Mouse (Mus musculus) neural tube, embryonic 15.5 days (tissue): ENCODE data around the gene Map3k14. TPM values are rescaled to one million over a fixed set of nuclear protein-coding genes. Genes with fewer than 3 reads are reported as not detected.
"Not testable (repeated sequence)": the region's sequence is repeated elsewhere in the genome, so short reads cannot be mapped to it uniquely, and the experiment has no call there.

Experiments used
- ATAC-seq: fragments of 200-750 bp; cut with Nextera tagmentation; 2 replicates; pipeline ENCODE4 v1.8.0; 2017; ENCODE audit warnings: mild to moderate bottlenecking, moderate TSS enrichment, moderate library complexity; ENCODE audit not compliant: low FRiP score
- H3K27ac ChIP-seq: fragments of 300-500 bp; sonication (generic); replicated peaks from 2 replicates; pipeline ENCODE4 v1.5.1; 2015; ENCODE audit warnings: mild to moderate bottlenecking, inconsistent platforms
- H3K27me3 ChIP-seq: fragments of 300-500 bp; sonication (generic); replicated peaks from 2 replicates; pipeline ENCODE4 v1.6.1; 2015; ENCODE audit warnings: inconsistent platforms
- H3K36me3 ChIP-seq: fragments of 300-500 bp; sonication (generic); 2 replicates; pipeline ENCODE4 v1.6.1; 2015; ENCODE audit warnings: inconsistent platforms
- H3K4me1 ChIP-seq: fragments of 300-500 bp; sonication (generic); 2 replicates; pipeline ENCODE4 v1.6.1; 2015; ENCODE audit warnings: inconsistent platforms
- H3K4me2 ChIP-seq: fragments of 300-500 bp; sonication (generic); 2 replicates; pipeline ENCODE4 v1.6.1; 2015; ENCODE audit warnings: inconsistent platforms, mild to moderate bottlenecking, moderate library complexity
- H3K4me3 ChIP-seq: fragments of 300-500 bp; sonication (generic); replicated peaks from 2 replicates; pipeline ENCODE4 v1.5.1; 2015; ENCODE audit warnings: mild to moderate bottlenecking, inconsistent platforms
- H3K9ac ChIP-seq: fragments of 300-500 bp; sonication (generic); replicated peaks from 2 replicates; pipeline ENCODE4 v1.6.1; 2015; ENCODE audit warnings: mild to moderate bottlenecking, inconsistent platforms
- H3K9me3 ChIP-seq: fragments of 300-500 bp; sonication (generic); replicated peaks from 2 replicates; pipeline ENCODE4 v1.6.1; 2016; ENCODE audit warnings: inconsistent platforms
- WGBS: fragments of 180-500 bp; shearing (Covaris S2); methylation state at CpG from one replicate; pipeline ENCODE4 v1.1.7; 2015; ENCODE audit warnings: mixed read lengths; 5-methylcytosine and 5-hydroxymethylcytosine counted together
- polyA plus RNA-seq: library from polyadenylated mRNA; unstranded; fragments of >200 nt; fragmentation: Nextera tagmentation; extraction: Ambion mirVana; gene quantifications from 2 replicates; pipeline ENCODE4 v1.2.1, GENCODE M21; 2015

Map3k14 gene
- polyA plus RNA-seq, 1 experiment from 2014 or later: 3.8 TPM

DNA sequence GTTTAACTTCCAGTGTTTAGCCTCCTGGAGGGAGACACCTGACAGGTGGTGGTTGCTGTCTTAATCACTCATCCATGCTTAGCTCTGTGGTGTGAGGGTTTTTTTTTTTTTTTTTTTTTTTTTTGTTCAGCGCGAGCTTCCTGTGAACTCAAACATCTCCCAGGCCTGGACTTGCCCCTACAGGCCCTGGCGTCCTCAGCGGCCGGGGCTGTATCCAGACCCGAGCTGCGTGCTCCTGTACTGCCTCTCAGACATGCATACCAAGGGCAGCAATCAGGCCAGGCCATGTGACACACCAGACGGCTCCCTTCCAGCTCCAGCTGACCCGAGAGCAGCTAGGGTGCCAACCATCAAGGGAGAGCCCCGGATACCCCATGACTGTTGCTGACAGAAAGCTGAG lies 30.4 kb downstream of the Map3k14 start:
- WGBS: 87% methylated on average over 10 of the region's 10 CpGs
- H3K36me3 ChIP-seq: peaks cover 26% of the 10 kb centered on the region
- H3K9me3 ChIP-seq: no peaks in the 10 kb centered on the region
- peaks cover 12% of the 10 kb centered on the region for H3K4me1 ChIP-seq
- no peak overlapping the region for H3K4me2 ChIP-seq
- H3K4me3 ChIP-seq: no peak overlapping the region
- no peak overlapping the region for H3K27ac ChIP-seq
- no peaks in the 10 kb centered on the region for H3K27me3 ChIP-seq
- ATAC-seq: no peak
- H3K9ac ChIP-seq: no peak overlapping the region

DNA sequence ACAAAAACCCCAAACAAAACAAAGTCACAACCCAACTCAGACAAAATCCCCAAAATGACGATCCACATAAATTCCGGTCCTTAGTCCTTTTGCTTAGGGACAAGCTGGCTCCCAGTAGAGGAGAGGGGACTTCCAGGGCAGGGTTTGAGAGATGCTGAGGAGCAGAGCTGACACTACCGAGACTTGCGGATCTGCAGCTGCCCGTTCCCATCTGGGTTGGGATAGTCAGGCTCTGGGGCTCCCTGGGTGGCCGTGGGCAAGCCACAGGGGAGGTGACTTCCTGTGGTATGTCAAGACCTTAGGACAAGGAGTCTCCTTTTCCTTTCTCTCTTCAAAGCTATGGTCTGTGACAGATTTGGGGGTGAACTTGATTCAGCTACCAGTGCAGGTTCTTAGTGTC lies 30.8 kb downstream of the Map3k14 start:
- no peak overlapping the region for H3K27ac ChIP-seq
- ATAC-seq: no peak
- WGBS: 91% methylated on average over 6 of the region's 6 CpGs
- no peak overlapping the region for H3K4me3 ChIP-seq
- peaks cover 8% of the 10 kb centered on the region for H3K4me1 ChIP-seq
- no peak overlapping the region for H3K9ac ChIP-seq
- H3K9me3 ChIP-seq: no peaks in the 10 kb centered on the region
- no peak overlapping the region for H3K4me2 ChIP-seq
- no peaks in the 10 kb centered on the region for H3K27me3 ChIP-seq
- H3K36me3 ChIP-seq: peaks cover 26% of the 10 kb centered on the region

DNA sequence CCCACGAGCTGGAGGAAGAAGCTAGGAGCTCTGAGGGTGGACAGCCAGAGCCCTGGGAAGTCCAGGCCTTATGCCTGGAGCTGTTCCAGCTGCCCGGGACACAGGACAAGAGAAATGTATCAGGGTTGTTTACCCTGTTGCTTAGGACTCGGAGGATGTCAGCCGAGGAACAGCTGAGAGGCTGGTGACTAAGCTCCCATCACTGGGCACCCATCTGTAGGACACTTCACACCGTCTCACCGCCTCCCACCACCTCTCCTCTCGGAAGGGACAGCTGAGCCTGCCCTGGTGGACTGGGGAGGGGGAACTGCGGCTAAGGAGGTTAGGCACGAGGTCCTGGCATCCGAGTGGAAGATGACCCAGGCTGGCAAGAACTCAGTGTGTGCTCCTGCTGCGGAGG lies 31.6 kb downstream of the Map3k14 start:
- WGBS: 73% methylated on average over 11 of the region's 11 CpGs
- no peak overlapping the region for H3K9ac ChIP-seq
- peaks cover under 1% of the 10 kb centered on the region; the same call in 1 of the 2 replicates for H3K4me1 ChIP-seq
- H3K27ac ChIP-seq: no peak overlapping the region
- H3K9me3 ChIP-seq: no peaks in the 10 kb centered on the region
- peaks cover 30% of the 10 kb centered on the region for H3K36me3 ChIP-seq
- no peak overlapping the region for H3K4me2 ChIP-seq
- H3K27me3 ChIP-seq: no peaks in the 10 kb centered on the region
- no peak overlapping the region for H3K4me3 ChIP-seq
- ATAC-seq: no peak

DNA sequence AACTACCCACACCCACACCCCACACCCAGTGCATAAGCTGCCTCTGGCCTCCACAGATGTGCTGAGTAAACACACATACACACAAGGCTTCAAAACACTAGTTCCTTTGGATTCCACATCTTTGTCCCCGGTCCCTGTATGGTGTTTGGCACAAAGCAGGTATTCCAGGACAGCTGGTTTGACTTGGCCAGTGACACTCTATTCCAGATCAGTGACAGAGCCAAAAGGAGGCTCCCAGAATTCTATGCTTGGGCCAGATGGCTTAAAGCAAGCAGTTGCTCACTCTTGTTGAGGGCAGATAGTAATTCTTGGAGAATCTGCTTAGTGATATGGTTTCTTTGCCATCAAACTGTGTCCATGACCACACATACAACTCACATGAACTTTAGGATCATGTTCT lies 32.8 kb downstream of the Map3k14 start:
- 68% methylated on average over 1 of the region's 1 CpGs for WGBS
- no peak for ATAC-seq
- no peaks in the 10 kb centered on the region for H3K4me1 ChIP-seq
- H3K9me3 ChIP-seq: no peaks in the 10 kb centered on the region
- no peak overlapping the region for H3K4me2 ChIP-seq
- no peaks in the 10 kb centered on the region for H3K27me3 ChIP-seq
- H3K27ac ChIP-seq: no peak overlapping the region
- no peak overlapping the region for H3K4me3 ChIP-seq
- peaks cover 38% of the 10 kb centered on the region for H3K36me3 ChIP-seq
- no peak overlapping the region for H3K9ac ChIP-seq

DNA sequence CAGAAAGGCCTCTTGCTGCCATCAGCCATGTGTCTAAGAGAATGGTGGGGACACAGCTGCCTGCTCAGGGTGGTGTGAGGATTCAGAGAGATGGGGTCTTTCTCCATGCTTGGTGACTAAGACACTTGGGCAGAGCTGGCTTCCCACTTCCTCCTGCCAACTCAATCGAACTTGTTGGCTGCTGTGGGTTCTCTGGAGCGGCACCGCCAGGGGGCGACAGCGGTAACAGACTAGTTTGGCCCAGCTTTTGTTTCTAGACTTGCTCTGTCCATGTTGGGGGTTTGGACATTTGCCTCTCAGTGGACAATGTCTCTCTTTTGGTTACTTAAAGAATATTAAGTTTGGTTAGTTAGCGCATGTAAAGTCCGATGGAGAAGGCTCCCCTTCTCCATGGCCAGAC lies 34.3 kb downstream of the Map3k14 start:
- H3K27me3 ChIP-seq: no peaks in the 10 kb centered on the region
- WGBS: 30% methylated on average over 7 of the region's 7 CpGs
- no peak for ATAC-seq

DNA sequence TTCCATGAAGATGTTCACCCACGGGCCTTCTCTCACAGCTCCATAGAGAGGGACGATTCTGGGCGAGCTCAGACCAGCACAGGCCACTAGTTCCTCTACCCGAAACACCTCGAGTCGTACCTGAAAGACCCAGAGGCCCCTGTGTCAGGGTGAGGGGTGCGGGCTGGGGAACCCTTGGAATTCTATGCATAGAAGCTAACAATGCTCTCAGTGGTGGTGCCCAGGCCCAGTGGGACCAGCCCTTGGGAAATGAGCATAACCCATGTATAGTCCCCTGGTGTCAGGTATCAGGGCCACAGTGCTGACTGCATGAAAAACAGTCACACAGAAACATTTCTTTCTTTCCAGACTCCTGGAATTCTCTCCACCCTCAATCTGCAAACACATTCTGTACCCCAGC lies 35.9 kb downstream of the Map3k14 start:
- Histone ChIP-seq H3K4me3 (no peak overlapping the region), H3K4me2 (no peak overlapping the region), H3K4me1 (no peaks in the 10 kb centered on the region), H3K27ac (no peak overlapping the region), H3K9me3 (no peaks in the 10 kb centered on the region), H3K27me3 (no peaks in the 10 kb centered on the region), H3K9ac (no peak overlapping the region), H3K36me3 (peaks cover 29% of the 10 kb centered on the region)
- WGBS: 95% methylated on average over 7 of the region's 7 CpGs
- no peak for ATAC-seq

More for the DNA sequence above, 34.3 kb downstream of the Map3k14 start:
- no peaks in the 10 kb centered on the region for H3K9me3 ChIP-seq
- H3K9ac ChIP-seq: no peak overlapping the region
- no peak overlapping the region for H3K4me3 ChIP-seq
- H3K27ac ChIP-seq: no peak overlapping the region
- H3K4me2 ChIP-seq: no peak overlapping the region
- H3K36me3 ChIP-seq: peaks cover 31% of the 10 kb centered on the region
- no peaks in the 10 kb centered on the region for H3K4me1 ChIP-seq

DNA sequence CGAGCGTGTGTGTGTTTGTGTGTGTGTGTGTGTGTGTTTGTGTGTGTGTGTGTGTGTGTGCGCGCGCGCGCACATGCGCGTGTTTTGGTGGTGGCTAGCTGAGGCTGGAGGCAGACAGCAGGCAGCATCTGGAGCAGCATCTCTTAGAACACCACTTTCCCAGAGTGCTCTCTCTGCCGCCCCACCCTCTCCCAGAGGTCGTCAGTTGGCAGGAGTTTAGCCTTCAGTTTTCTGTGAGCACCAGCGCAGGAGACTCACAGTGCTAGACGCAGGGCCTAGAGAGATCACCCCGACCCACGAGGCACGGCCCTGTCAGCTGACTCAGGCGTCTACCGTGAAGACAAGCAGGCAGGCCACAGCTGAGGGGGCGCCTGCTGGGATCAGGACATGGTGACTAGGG lies 36.6 kb downstream of the Map3k14 start:
- Histone ChIP-seq H3K4me2 (no peak overlapping the region), H3K9ac (no peak overlapping the region), H3K27me3 (no peaks in the 10 kb centered on the region), H3K9me3 (no peaks in the 10 kb centered on the region), H3K4me1 (no peaks in the 10 kb centered on the region), H3K36me3 (peaks cover 31% of the 10 kb centered on the region), H3K27ac (no peak overlapping the region), H3K4me3 (no peak overlapping the region)
- 92% methylated on average over 19 of the region's 19 CpGs for WGBS
- ATAC-seq: no peak

DNA sequence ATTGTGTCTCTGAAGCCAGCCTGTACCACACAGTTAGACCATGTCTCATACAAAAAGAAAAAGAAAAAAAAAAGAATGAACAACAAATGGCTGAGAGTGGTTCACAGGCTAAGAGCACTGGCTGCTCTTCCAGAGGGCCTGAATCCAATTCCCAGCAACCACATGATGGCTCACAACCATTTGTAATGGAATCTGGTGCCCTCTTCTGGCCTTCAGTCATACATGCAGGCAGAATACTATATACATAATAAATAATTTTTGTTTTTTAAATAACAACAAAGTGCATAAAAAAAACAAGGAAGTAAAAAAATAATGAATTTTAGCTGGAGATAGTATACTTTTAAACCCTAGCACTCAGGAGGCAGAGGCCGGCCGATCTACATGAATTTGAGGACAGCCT lies 37.7 kb downstream of the Map3k14 start:
- 98% methylated on average over 2 of the region's 2 CpGs for WGBS
- Histone ChIP-seq H3K4me1 (no peaks in the 10 kb centered on the region), H3K27ac (no peak overlapping the region), H3K4me2 (no peak overlapping the region), H3K9ac (no peak overlapping the region), H3K36me3 (peaks cover 38% of the 10 kb centered on the region), H3K4me3 (no peak overlapping the region), H3K9me3 (no peaks in the 10 kb centered on the region), H3K27me3 (no peaks in the 10 kb centered on the region)
- no peak for ATAC-seq

DNA sequence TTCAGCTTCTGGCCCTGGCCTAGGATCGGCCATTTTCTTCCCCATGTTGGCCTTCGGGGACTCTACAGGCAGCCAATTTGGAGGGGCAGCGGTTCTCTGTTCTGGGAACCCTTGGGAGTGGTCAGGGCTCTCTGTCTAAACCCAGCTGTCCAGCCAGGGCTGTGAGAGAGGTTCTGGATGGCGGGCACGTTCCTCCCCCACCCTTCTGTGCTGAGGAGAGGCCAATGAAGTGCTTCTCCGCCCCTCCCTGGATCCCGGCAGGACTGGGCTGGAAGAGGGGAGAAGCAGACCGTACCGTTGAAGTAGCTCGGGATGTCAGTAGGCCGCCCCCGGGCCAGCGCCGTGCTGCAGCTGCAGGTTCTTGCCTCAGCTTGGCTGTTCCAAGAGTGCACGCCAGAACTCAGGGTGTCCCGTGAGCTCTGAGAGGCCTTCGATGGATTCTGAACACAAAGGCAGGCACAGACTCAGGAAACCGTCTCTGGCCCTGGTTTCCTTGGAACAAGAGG lies 43.3 kb downstream of the Map3k14 start:
- no peak overlapping the region for H3K27ac ChIP-seq

DNA sequence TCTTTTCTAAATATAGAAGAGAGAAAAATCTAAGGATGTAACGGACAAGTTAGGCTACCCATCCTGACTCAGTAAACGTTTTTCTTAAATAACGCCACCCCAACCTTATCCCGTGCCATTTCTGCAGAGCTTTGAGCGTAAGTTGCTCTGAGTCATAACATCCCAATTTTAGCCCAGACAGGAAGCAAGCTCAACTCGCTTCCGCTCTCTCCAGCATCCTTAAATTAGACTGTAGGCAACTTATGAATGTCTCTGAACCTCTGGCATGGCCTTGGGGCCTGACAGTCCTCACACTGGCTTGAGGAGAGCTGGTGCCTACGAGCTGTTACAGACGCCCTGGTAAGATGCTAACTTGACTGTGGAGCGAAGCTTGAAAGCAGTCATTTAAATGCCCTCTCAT lies 43.8 kb downstream of the Map3k14 start:
- no peaks in the 10 kb centered on the region for H3K27me3 ChIP-seq
- H3K27ac ChIP-seq: no peak overlapping the region
- H3K4me1 ChIP-seq: peaks cover 2% of the 10 kb centered on the region
- no peaks in the 10 kb centered on the region for H3K9me3 ChIP-seq
- H3K4me2 ChIP-seq: no peak overlapping the region
- peaks cover 51% of the 10 kb centered on the region for H3K36me3 ChIP-seq
- WGBS: 91% methylated on average over 10 of the region's 10 CpGs
- H3K9ac ChIP-seq: no peak overlapping the region
- no peak for ATAC-seq
- no peak overlapping the region for H3K4me3 ChIP-seq

More for the DNA sequence above, 43.3 kb downstream of the Map3k14 start:
- Histone ChIP-seq H3K27me3 (no peaks in the 10 kb centered on the region), H3K9ac (no peak overlapping the region), H3K4me2 (no peak overlapping the region), H3K4me3 (no peak overlapping the region), H3K36me3 (peaks cover 53% of the 10 kb centered on the region), H3K9me3 (no peaks in the 10 kb centered on the region), H3K4me1 (no peaks in the 10 kb centered on the region)
- WGBS: 73% methylated on average over 18 of the region's 18 CpGs
- ATAC-seq: no peak

DNA sequence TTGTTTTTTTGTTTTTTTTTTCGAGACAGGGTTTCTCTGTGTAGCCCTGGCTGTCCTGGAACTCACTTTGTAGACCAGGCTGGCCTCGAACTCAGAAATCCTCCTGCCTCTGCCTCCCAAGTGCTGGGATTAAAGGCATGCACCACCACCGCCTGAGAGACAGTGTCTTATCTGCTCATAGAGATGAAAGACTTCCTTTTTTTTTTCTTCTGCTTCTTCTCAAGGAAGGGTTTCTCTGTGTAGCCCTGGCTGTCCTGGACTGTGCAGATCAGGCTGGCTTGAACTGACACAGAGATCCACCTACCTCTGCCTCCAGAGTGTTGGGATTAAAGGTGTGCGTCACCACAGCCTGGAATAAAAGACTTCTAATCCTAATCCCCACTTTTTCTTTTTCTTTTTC lies 44.6 kb downstream of the Map3k14 start:
- not testable (repeated sequence) for H3K9ac ChIP-seq, H3K9me3 ChIP-seq, H3K4me1 ChIP-seq, ATAC-seq, H3K4me3 ChIP-seq, H3K27ac ChIP-seq, H3K27me3 ChIP-seq, H3K4me2 ChIP-seq
- peaks cover 51% of the 10 kb centered on the region for H3K36me3 ChIP-seq
- 97% methylated on average over 4 of the region's 4 CpGs for WGBS

DNA sequence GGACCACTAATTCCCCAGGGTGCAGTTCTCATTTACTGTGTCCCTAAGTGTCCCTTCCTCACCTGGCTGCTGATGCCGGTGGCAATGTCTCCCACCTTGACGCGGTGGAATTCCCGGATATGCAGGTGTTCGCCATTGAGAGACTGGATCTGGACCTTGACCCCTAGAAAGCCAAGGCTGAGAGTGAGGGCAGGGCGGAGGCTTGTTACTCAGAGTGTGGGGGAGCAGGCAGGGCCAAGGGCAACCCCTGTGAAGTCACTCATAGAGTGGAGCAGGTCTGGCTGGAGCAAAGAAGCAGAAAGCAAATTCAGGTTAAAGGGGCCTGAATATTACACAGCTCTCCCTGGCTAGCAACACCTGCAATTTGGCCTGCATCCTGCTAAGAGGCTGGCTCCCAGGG lies 45.8 kb downstream of the Map3k14 start:
- no peak overlapping the region for H3K27ac ChIP-seq
- H3K9me3 ChIP-seq: no peaks in the 10 kb centered on the region
- H3K36me3 ChIP-seq: peaks cover 45% of the 10 kb centered on the region
- H3K4me3 ChIP-seq: no peak overlapping the region
- peaks cover 12% of the 10 kb centered on the region for H3K4me1 ChIP-seq
- no peak overlapping the region for H3K9ac ChIP-seq
- WGBS: 95% methylated on average over 6 of the region's 6 CpGs
- ATAC-seq: no peak
- no peak overlapping the region for H3K4me2 ChIP-seq
- no peaks in the 10 kb centered on the region for H3K27me3 ChIP-seq

DNA sequence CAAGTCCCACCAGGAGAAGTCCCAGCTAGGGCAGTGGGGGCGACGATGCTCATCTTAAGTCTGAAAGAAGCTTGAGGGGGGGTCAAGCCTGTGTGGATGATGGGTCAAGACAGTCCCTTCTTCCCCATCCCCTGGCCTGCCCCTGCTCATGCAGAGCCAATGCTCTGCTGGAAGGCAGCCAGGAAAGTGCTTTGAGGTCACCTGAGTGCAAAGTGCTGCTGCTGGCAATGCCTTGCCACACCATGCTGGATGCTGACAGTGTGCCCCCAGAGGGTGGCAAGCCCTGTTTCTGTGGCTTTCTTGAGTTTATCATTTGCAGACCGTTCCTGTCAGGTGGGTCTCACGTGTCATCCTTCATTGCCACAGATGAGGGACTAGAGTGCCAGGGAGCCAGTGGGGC lies 47.3 kb downstream of the Map3k14 start:
- Histone ChIP-seq H3K27ac (no peak overlapping the region), H3K9ac (no peak overlapping the region), H3K36me3 (peaks cover 40% of the 10 kb centered on the region), H3K4me1 (peaks cover 12% of the 10 kb centered on the region), H3K27me3 (no peaks in the 10 kb centered on the region), H3K4me3 (no peak overlapping the region), H3K4me2 (no peak overlapping the region), H3K9me3 (no peaks in the 10 kb centered on the region)
- 88% methylated on average over 4 of the region's 4 CpGs for WGBS
- no peak for ATAC-seq
